Mouse (Mus musculus) liver, postnatal 0 days (tissue): ENCODE results near the gene Olfr1402. TPM values are rescaled to one million over a fixed set of nuclear protein-coding genes. Genes with fewer than 3 reads are reported as not detected.

Experiments used
- ATAC-seq: fragments of 200-750 bp; cut with Nextera tagmentation; 2 replicates; pipeline ENCODE4 v1.8.0; 2017; ENCODE audit warnings: mild to moderate bottlenecking, moderate library complexity
- DNase-seq: peaks from one replicate; pipeline ENCODE4 v3.0.0-alpha.2; 2016
- H3K27ac ChIP-seq: fragments of 300-500 bp; sonication (generic); 2 replicates; pipeline ENCODE4 v1.5.1; 2014; ENCODE audit warnings: antibody characterized with exemption, moderate library complexity, mild to moderate bottlenecking, low read depth
- H3K27me3 ChIP-seq: fragments of 300-500 bp; sonication (generic); 2 replicates; pipeline ENCODE4 v1.6.1; 2014; ENCODE audit warnings: low read length, control low read depth, mixed read lengths; ENCODE audit not compliant: insufficient read depth
- H3K36me3 ChIP-seq: fragments of 300-500 bp; sonication (generic); replicated peaks from 2 replicates; pipeline ENCODE4 v1.6.1; 2014; ENCODE audit warnings: mild to moderate bottlenecking, control low read depth, low read length, moderate library complexity, mixed read lengths; ENCODE audit not compliant: insufficient read depth
- H3K4me1 ChIP-seq: fragments of 300-500 bp; sonication (generic); 2 replicates; pipeline ENCODE4 v1.6.1; 2014; ENCODE audit warnings: antibody characterized with exemption, mild to moderate bottlenecking, control low read depth; ENCODE audit not compliant: insufficient read depth
- H3K4me2 ChIP-seq: fragments of 300-500 bp; sonication (generic); 2 replicates; pipeline ENCODE4 v1.6.1; 2014; ENCODE audit warnings: low read depth, mild to moderate bottlenecking, low read length, moderate library complexity, mixed read lengths
- H3K4me3 ChIP-seq: fragments of 300-500 bp; sonication (generic); 2 replicates; pipeline ENCODE4 v1.5.1; 2014; ENCODE audit warnings: low read depth, low read length
- H3K9ac ChIP-seq: fragments of 300-500 bp; sonication (generic); replicated peaks from 2 replicates; pipeline ENCODE4 v1.6.1; 2014; ENCODE audit warnings: mild to moderate bottlenecking, moderate library complexity
- H3K9me3 ChIP-seq: fragments of 300-500 bp; sonication (generic); 2 replicates; pipeline ENCODE4 v1.6.1; 2016; ENCODE audit warnings: mild to moderate bottlenecking, control low read depth, low read length, mixed read lengths
- CTCF ChIP-seq: sonication (generic); IDR thresholded peaks from 2 replicates; pipeline ENCODE4 v1.5.1; 2016; ENCODE audit warnings: antibody characterized with exemption, low read depth
- EP300 ChIP-seq: IDR thresholded peaks from 2 replicates; pipeline ENCODE4 v1.6.1; 2016; ENCODE audit warnings: antibody characterized with exemption, low read depth, mild to moderate bottlenecking
- WGBS: fragments of 180-500 bp; shearing (Covaris S2); extraction: QIAGEN DNeasy Blood & Tissue Kit; methylation state at CpG from one replicate; pipeline ENCODE4 v1.1.7; 2014; ENCODE audit not compliant: insufficient replicate concordance; 5-methylcytosine and 5-hydroxymethylcytosine counted together
- polyA plus RNA-seq: library from polyadenylated mRNA; unstranded; fragments of >200 nt; fragmentation: Nextera tagmentation; extraction: Ambion mirVana; gene quantifications from 2 replicates; pipeline ENCODE4 v1.2.1, GENCODE M21; 2015

Olfr1402 gene
- polyA plus RNA-seq, result not detected in 2 replicates

DNA sequence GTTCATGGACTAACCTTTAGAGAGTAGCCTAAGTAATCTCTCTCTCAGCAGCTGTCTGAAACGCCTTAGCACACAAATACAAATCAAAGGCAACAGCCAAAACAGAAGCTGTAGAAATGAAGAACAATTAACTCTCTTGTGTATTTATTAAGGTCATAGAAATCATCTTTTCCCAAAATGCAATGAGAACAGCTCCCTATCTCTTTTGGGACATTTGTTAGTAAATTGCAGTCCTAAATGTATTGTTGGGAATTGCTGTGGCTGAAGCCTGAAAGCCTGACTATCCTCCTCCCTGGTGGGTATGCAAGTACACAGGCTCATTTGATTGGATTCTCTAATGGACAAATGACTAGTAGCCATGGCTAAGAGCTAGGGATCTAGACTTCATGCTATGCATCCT is at the start of gene Olfr1402:
TSS of gene Olfr1402 (minus strand) at position 101 of the 400 bp plus-strand sequence.
- Histone ChIP-seq H3K36me3 (no peaks in the 10 kb centered on the region), H3K27ac (no peak within 1 kb of the TSS), H3K4me2 (no peak within 1 kb of the TSS), H3K4me1 (no peaks in the 10 kb centered on the region), H3K27me3 (no peaks in the 10 kb centered on the region), H3K4me3 (no peak within 1 kb of the TSS), H3K9me3 (no peaks in the 10 kb centered on the region), H3K9ac (no peak within 1 kb of the TSS)
- 44% methylated on average over 1 of the region's 1 CpGs for WGBS
- TF ChIP-seq CTCF (no peak), EP300 (no peak)
- DNase-seq (no peak), ATAC-seq (no peak)

GRCm38 (mm10) chr3:97455286-97455685 is 33.5 kb upstream of the Olfr1402 start:
- Histone ChIP-seq H3K4me3 (no peak overlapping the region), H3K4me1 (no peaks in the 10 kb centered on the region), H3K36me3 (no peaks in the 10 kb centered on the region), H3K27ac (no peak overlapping the region), H3K27me3 (no peaks in the 10 kb centered on the region), H3K9ac (no peak overlapping the region), H3K4me2 (no peak overlapping the region), H3K9me3 (no peaks in the 10 kb centered on the region)
- 60% methylated on average over 4 of the region's 4 CpGs for WGBS
- TF ChIP-seq CTCF (no peak), EP300 (no peak)
- no peak for DNase-seq
- ATAC-seq, result no peak

- no peaks in the 10 kb centered on the region for H3K36me3 ChIP-seq
- H3K27ac ChIP-seq, result no peak overlapping the region
- no peak overlapping the region for H3K9ac ChIP-seq
- H3K4me1 ChIP-seq, result no peaks in the 10 kb centered on the region
- no peaks in the 10 kb centered on the region for H3K27me3 ChIP-seq
- 72% methylated on average over 2 of the region's 2 CpGs for WGBS
- DNase-seq (no peak), ATAC-seq (no peak)
- no peak overlapping the region for H3K4me2 ChIP-seq
- no peaks in the 10 kb centered on the region for H3K9me3 ChIP-seq
- no peak overlapping the region for H3K4me3 ChIP-seq
- no peak for TF ChIP-seq CTCF
- TF ChIP-seq EP300, result no peak
Measured at GRCm38 (mm10) chr3:97438619-97439018, 16.8 kb upstream of the Olfr1402 start.

- ATAC-seq (no peak), DNase-seq (peak; percentile 45)
- H3K4me2 ChIP-seq, result no peak overlapping the region
- H3K27me3 ChIP-seq, result no peaks in the 10 kb centered on the region
- no peak overlapping the region for H3K27ac ChIP-seq
- TF ChIP-seq EP300 (no peak), CTCF (peak; percentile 73)
- 5% methylated on average over 1 of the region's 1 CpGs for WGBS
- no peaks in the 10 kb centered on the region for H3K9me3 ChIP-seq
- no peak overlapping the region for H3K4me3 ChIP-seq
- H3K4me1 ChIP-seq, result no peaks in the 10 kb centered on the region
- H3K36me3 ChIP-seq, result no peaks in the 10 kb centered on the region
- H3K9ac ChIP-seq, result no peak overlapping the region
Measured at GRCm38 (mm10) chr3:97394289-97394688, 27.5 kb downstream of the Olfr1402 start.

- no peaks in the 10 kb centered on the region for H3K36me3 ChIP-seq
- no peak overlapping the region for H3K4me3 ChIP-seq
- TF ChIP-seq EP300 (no peak), CTCF (peak; percentile 59)
- 71% methylated on average over 5 of the region's 5 CpGs for WGBS
- no peak overlapping the region for H3K9ac ChIP-seq
- no peaks in the 10 kb centered on the region for H3K27me3 ChIP-seq
- ATAC-seq (no peak), DNase-seq (no peak)
- H3K9me3 ChIP-seq, result no peaks in the 10 kb centered on the region
- no peak overlapping the region for H3K4me2 ChIP-seq
- no peak overlapping the region for H3K27ac ChIP-seq
- H3K4me1 ChIP-seq, result no peaks in the 10 kb centered on the region
Measured at GRCm38 (mm10) chr3:97393079-97393478, 28.7 kb downstream of the Olfr1402 start.

- Histone ChIP-seq H3K9ac (no peak overlapping the region), H3K36me3 (no peaks in the 10 kb centered on the region), H3K4me2 (no peak overlapping the region), H3K4me3 (no peak overlapping the region), H3K9me3 (no peaks in the 10 kb centered on the region), H3K27ac (no peak overlapping the region), H3K27me3 (no peaks in the 10 kb centered on the region), H3K4me1 (no peaks in the 10 kb centered on the region)
- no peak for ATAC-seq
- no peak for DNase-seq
- TF ChIP-seq EP300, result no peak
- no peak for TF ChIP-seq CTCF
Measured at GRCm38 (mm10) chr3:97370382-97370781, 51.4 kb downstream of the Olfr1402 start.
